Mouse (Mus musculus) testis, adult 2 months (tissue): ENCODE measurements around the gene Fgd2.
"Not testable (repeated sequence)": the region's sequence is repeated elsewhere in the genome, so short reads cannot be mapped to it uniquely, and the experiment has no call there.

Experiments
- CTCF ChIP-seq: fragments of 200-500 bp; IDR thresholded peaks from 2 replicates; pipeline ENCODE4 v1.5.1; 2012; ENCODE audit warnings: low read depth, mild to moderate bottlenecking, inconsistent platforms, low read length, moderate library complexity; ENCODE audit not compliant: control insufficient read depth, insufficient read depth, insufficient replicate concordance
- POLR2A ChIP-seq: fragments of 200-500 bp; IDR thresholded peaks from 2 replicates; pipeline ENCODE4 v1.6.1; 2012; ENCODE audit warnings: low read depth, mild to moderate bottlenecking, inconsistent platforms, low read length, moderate library complexity; ENCODE audit not compliant: control insufficient read depth

DNA sequence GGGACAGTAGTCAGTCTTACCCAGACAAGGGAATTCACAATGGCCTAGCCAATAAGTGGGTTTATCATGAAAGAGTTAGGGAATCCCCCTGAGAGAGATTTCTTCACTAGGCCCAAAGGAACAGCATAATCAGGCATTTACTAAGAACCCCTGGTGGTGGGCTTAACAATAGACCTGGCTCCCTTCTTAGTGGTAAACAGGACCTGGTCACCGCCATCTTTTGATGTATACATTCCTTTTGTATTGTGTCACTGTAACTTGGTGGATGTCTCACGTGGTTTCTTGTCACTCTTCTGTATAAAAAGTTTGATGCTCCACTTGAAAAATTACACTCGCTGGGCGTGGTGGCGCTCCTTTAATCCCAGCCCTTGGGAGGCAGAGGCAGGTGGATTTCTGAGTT is 9.7 kb upstream of the Fgd2 start:
- TF ChIP-seq CTCF, POLR2A: not testable (repeated sequence)
